ENCODE assay signal across 8 mouse cellular contexts in the genomic region with DNA sequence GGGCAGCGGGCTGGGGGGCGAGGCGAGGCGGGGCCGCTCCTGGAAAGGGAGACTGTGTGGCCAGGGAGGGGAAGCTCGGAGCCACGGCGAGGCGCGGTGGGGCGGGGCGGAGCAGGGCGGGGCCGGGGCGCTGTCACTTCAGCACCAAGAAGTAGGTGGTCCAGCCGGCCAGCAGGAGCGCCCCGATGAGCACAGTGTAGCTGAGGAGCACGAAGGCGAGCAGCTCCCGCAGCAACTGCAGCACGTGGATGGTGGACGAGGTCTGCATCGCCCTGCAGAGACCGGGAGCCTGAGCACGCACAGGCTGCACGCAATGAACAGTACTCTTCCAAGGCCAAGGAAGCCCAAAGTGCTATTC. TPM values are rescaled to one million over a fixed set of nuclear protein-coding genes. Genes with fewer than 3 reads are reported as not detected.
DNase-seq lines count a peak whose midpoint lies in the region; ATAC-seq and TF ChIP-seq lines count a peak whose summit lies in the region.

No protein-coding gene starts in this region.

- whole genome bisulfite sequencing in kidney, embryonic 15.5 days: 1% methylated on average over 25 of the region's 27 CpGs
- WGBS in hindbrain, embryonic 11.5 days: 2% methylated on average over 27 of the region's 27 CpGs

- peak overlapping the region; percentile 93 for H3K4me2 ChIP-seq in kidney, embryonic 15.5 days
- H3K4me2 ChIP-seq in hindbrain, embryonic 11.5 days (replicated peaks; ENCODE audit: low read depth, low read length): peak overlapping the region; percentile 77

- TF ChIP-seq POLR2A in bone marrow macrophage, adult 2 months (IDR thresholded peaks at IDR 0.05; ENCODE audit: borderline replicate concordance, low read depth, low read length): no peak

- DNase-seq in kidney, adult 9 months: no peak
- DNase-seq in hindbrain, embryonic 11.5 days (ENCODE audit: low spot score): no peak
- peak; percentile 83 for DNase-seq in mesoderm, embryonic 11.5 days (ENCODE audit: low read depth, low spot score)
- no peak for DNase-seq in left cerebral cortex, postnatal 4 days
- no peak for DNase-seq in T-cell, adult 2 months (ENCODE audit: low spot score)
- no peak for DNase-seq in right cerebral cortex, postnatal 25 days

- no peaks in the 10 kb centered on the region for H3K27me3 ChIP-seq in kidney, embryonic 15.5 days
- no peaks in the 10 kb centered on the region for H3K27me3 ChIP-seq in hindbrain, embryonic 11.5 days (ENCODE audit: control insufficient read depth, insufficient read depth, low read length)

- no peak for TF ChIP-seq CTCF in bone marrow macrophage, adult 2 months (IDR thresholded peaks at IDR 0.05; ENCODE audit: low read depth, low read length)

- H3K36me3 ChIP-seq in kidney, embryonic 15.5 days: peaks cover 20% of the 10 kb centered on the region
- H3K36me3 ChIP-seq in hindbrain, embryonic 11.5 days (ENCODE audit: control insufficient read depth, insufficient read depth, low read length): no peaks in the 10 kb centered on the region

- peak overlapping the region; percentile 82 for H3K4me3 ChIP-seq in kidney, embryonic 15.5 days (replicated peaks)
- peak overlapping the region; percentile 84 for H3K4me3 ChIP-seq in bone marrow macrophage, adult 2 months (ENCODE audit: insufficient read depth, low read length)
- peak overlapping the region; percentile 93 for H3K4me3 ChIP-seq in hindbrain, embryonic 11.5 days (ENCODE audit: low read depth, low read length)

- peak; percentile 97 for ATAC-seq in kidney, embryonic 15.5 days (replicated peaks; ENCODE audit: low FRiP score)
- peak; percentile 95 for ATAC-seq in hindbrain, embryonic 11.5 days (ENCODE audit: low FRiP score)

- no peak overlapping the region for H3K27ac ChIP-seq in kidney, embryonic 15.5 days
- H3K27ac ChIP-seq in bone marrow macrophage, adult 2 months (ENCODE audit: insufficient read depth, low read depth, low read length): no peak overlapping the region
- peak overlapping the region; percentile 47 for H3K27ac ChIP-seq in hindbrain, embryonic 11.5 days (ENCODE audit: low read depth, low read length)

- H3K4me1 ChIP-seq in kidney, embryonic 15.5 days: peaks cover 23% of the 10 kb centered on the region
- peaks cover 8% of the 10 kb centered on the region for H3K4me1 ChIP-seq in bone marrow macrophage, adult 2 months (ENCODE audit: control insufficient read depth, insufficient read depth, low read length)
- peaks cover 5% of the 10 kb centered on the region; the same call in 1 of the 2 replicates for H3K4me1 ChIP-seq in hindbrain, embryonic 11.5 days (replicated peaks; ENCODE audit: control insufficient read depth, insufficient read depth, low read length)

- no peak overlapping the region for H3K9ac ChIP-seq in kidney, embryonic 15.5 days
- peak overlapping the region; percentile 53 for H3K9ac ChIP-seq in hindbrain, embryonic 11.5 days (ENCODE audit: low read depth, low read length)

- intact Hi-C loops in left cerebral cortex, postnatal 4 days (cut with DNase I): no loop called here

- H3K9me3 ChIP-seq in kidney, embryonic 15.5 days (replicated peaks): no peaks in the 10 kb centered on the region
- H3K9me3 ChIP-seq in hindbrain, embryonic 11.5 days (ENCODE audit: control insufficient read depth, low read length): no peaks in the 10 kb centered on the region

RNA-seq across cellular contexts. Expression of a gene that starts 0.4 kb away (rescaled TPM):
- 114 and 121 TPM in 2 replicates for polyA plus RNA-seq in kidney, embryonic 15.5 days (2015; fragmentation: Nextera tagmentation; extraction: Ambion mirVana)
- 29.3 and 30.5 TPM in 2 replicates for polyA plus RNA-seq in bone marrow macrophage, adult 2 months (2012; ENCODE audit: insufficient read depth, insufficient read length, missing spikeins)
- polyA plus RNA-seq in hindbrain, embryonic 11.5 days (2014; fragmentation: Nextera tagmentation; extraction: Ambion mirVana): 145 and 146 TPM in 2 replicates
- 10 to 100 TPM; 42.1 to 47.8 TPM for total RNA-seq in left cerebral cortex, postnatal 4 days (2021)

RNA-seq across cellular contexts. Expression of a gene that starts 0.9 kb away (rescaled TPM):
- 1.2 and 2.6 TPM in 2 replicates for polyA plus RNA-seq in kidney, embryonic 15.5 days (2015; fragmentation: Nextera tagmentation; extraction: Ambion mirVana)
- 0.74 TPM in 1 of 2 replicates, not detected in the other for polyA plus RNA-seq in bone marrow macrophage, adult 2 months (2012; ENCODE audit: insufficient read depth, insufficient read length, missing spikeins)
- polyA plus RNA-seq in hindbrain, embryonic 11.5 days (2014; fragmentation: Nextera tagmentation; extraction: Ambion mirVana): 0.56 and 0.66 TPM in 2 replicates
- 1 to 10 TPM; 6.4 to 8.3 TPM for total RNA-seq in left cerebral cortex, postnatal 4 days (2021)

RNA-seq across cellular contexts. Expression of a gene that starts 14.1 kb away (rescaled TPM):
- 0.22 TPM in 1 of 2 replicates, not detected in the other for polyA plus RNA-seq in kidney, embryonic 15.5 days (2015; fragmentation: Nextera tagmentation; extraction: Ambion mirVana)
- not detected in 2 replicates for polyA plus RNA-seq in bone marrow macrophage, adult 2 months (2012; ENCODE audit: insufficient read depth, insufficient read length, missing spikeins)
- 1.1 and 1.5 TPM in 2 replicates for polyA plus RNA-seq in hindbrain, embryonic 11.5 days (2014; fragmentation: Nextera tagmentation; extraction: Ambion mirVana)
- total RNA-seq in left cerebral cortex, postnatal 4 days (2021): 1 to 10 TPM; 1.5 to 2.4 TPM

RNA-seq across cellular contexts. Expression of a gene that starts 35.1 kb away (rescaled TPM):
- not detected in 2 replicates for polyA plus RNA-seq in kidney, embryonic 15.5 days (2015; fragmentation: Nextera tagmentation; extraction: Ambion mirVana)
- polyA plus RNA-seq in bone marrow macrophage, adult 2 months (2012; ENCODE audit: insufficient read depth, insufficient read length, missing spikeins): not detected in 2 replicates
- polyA plus RNA-seq in hindbrain, embryonic 11.5 days (2014; fragmentation: Nextera tagmentation; extraction: Ambion mirVana): not detected in 2 replicates
- total RNA-seq in left cerebral cortex, postnatal 4 days (2021): not detected

RNA-seq across cellular contexts. Expression of a gene that starts 35.3 kb away (rescaled TPM):
- not detected in 2 replicates for polyA plus RNA-seq in kidney, embryonic 15.5 days (2015; fragmentation: Nextera tagmentation; extraction: Ambion mirVana)
- polyA plus RNA-seq in bone marrow macrophage, adult 2 months (2012; ENCODE audit: insufficient read depth, insufficient read length, missing spikeins): not detected in 2 replicates
- polyA plus RNA-seq in hindbrain, embryonic 11.5 days (2014; fragmentation: Nextera tagmentation; extraction: Ambion mirVana): 0.26 and 0.39 TPM in 2 replicates
- total RNA-seq in left cerebral cortex, postnatal 4 days (2021): 1 to 10 TPM; 1.3 to 1.7 TPM
